Mouse (Mus musculus) hindbrain, embryonic 14.5 days (tissue): ENCODE measurements around the gene Anks6. TPM values are rescaled to one million over a fixed set of nuclear protein-coding genes. Genes with fewer than 3 reads are reported as not detected.

Source experiments
- ATAC-seq: fragments of 200-750 bp; cut with Nextera tagmentation; 2 replicates; pipeline ENCODE4 v1.8.0; 2017; ENCODE audit warnings: moderate number of reproducible peaks, mild to moderate bottlenecking, moderate TSS enrichment, moderate library complexity; ENCODE audit not compliant: low FRiP score
- DNase-seq: peaks from one replicate; pipeline ENCODE4 v3.0.0-alpha.2; 2015; ENCODE audit warnings: low spot score
- H3K27ac ChIP-seq: fragments of 300-500 bp; sonication (generic); 2 replicates; pipeline ENCODE4 v1.5.1; 2014; ENCODE audit warnings: mild to moderate bottlenecking, moderate library complexity
- H3K27me3 ChIP-seq: fragments of 300-500 bp; sonication (generic); 2 replicates; pipeline ENCODE4 v1.6.1; 2014; ENCODE audit warnings: mild to moderate bottlenecking, low read length, mixed read lengths; ENCODE audit not compliant: control insufficient read depth, insufficient read depth
- H3K36me3 ChIP-seq: fragments of 300-500 bp; sonication (generic); replicated peaks from 2 replicates; pipeline ENCODE4 v1.6.1; 2014; ENCODE audit not compliant: control insufficient read depth, insufficient read depth
- H3K4me1 ChIP-seq: fragments of 300-500 bp; sonication (generic); replicated peaks from 2 replicates; pipeline ENCODE4 v1.6.1; 2014; ENCODE audit warnings: antibody characterized with exemption, low read length, mixed read lengths; ENCODE audit not compliant: control insufficient read depth, insufficient read depth
- H3K4me2 ChIP-seq: fragments of 300-500 bp; sonication (generic); replicated peaks from 2 replicates; pipeline ENCODE4 v1.6.1; 2014; ENCODE audit warnings: mild to moderate bottlenecking, moderate library complexity
- H3K4me3 ChIP-seq: fragments of 300-500 bp; sonication (generic); replicated peaks from 2 replicates; pipeline ENCODE4 v1.5.1; 2014; ENCODE audit warnings: mild to moderate bottlenecking, low read length
- H3K9ac ChIP-seq: fragments of 300-500 bp; sonication (generic); 2 replicates; pipeline ENCODE4 v1.6.1; 2014
- H3K9me3 ChIP-seq: fragments of 300-500 bp; sonication (generic); 2 replicates; pipeline ENCODE4 v1.6.1; 2016; ENCODE audit warnings: low read length; ENCODE audit not compliant: control insufficient read depth
- WGBS: fragments of 180-500 bp; shearing (Covaris S2); extraction: QIAGEN DNeasy Blood & Tissue Kit; methylation state at CpG from one replicate; pipeline ENCODE4 v1.1.7; 2014; 5-methylcytosine and 5-hydroxymethylcytosine counted together
- polyA plus RNA-seq: library from polyadenylated mRNA; unstranded; fragments of >200 nt; fragmentation: Nextera tagmentation; extraction: Ambion mirVana; gene quantifications from 2 replicates; pipeline ENCODE4 v1.2.1, GENCODE M21; 2014

The Anks6 gene
- polyA plus RNA-seq, 1 experiment from 2014 or later: 4.8 TPM

GRCm38 (mm10) chr4:47032171-47032570, 25.1 kb downstream of the Anks6 start:
- Histone ChIP-seq H3K4me3 (no peak overlapping the region), H3K27me3 (no peaks in the 10 kb centered on the region), H3K27ac (no peak overlapping the region), H3K4me2 (no peak overlapping the region), H3K9ac (no peak overlapping the region), H3K4me1 (peaks cover 8% of the 10 kb centered on the region; the same call in 1 of the 2 replicates), H3K36me3 (peaks cover 13% of the 10 kb centered on the region; the same call in 1 of the 2 replicates), H3K9me3 (no peaks in the 10 kb centered on the region)
- no peak for ATAC-seq
- 93% methylated on average over 8 of the region's 8 CpGs for WGBS
- DNase-seq: no peak

- DNase-seq: no peak
- ATAC-seq: no peak
- no peaks in the 10 kb centered on the region for H3K4me1 ChIP-seq
- 80% methylated on average over 5 of the region's 5 CpGs for WGBS
- no peaks in the 10 kb centered on the region for H3K9me3 ChIP-seq
- no peak overlapping the region for H3K27ac ChIP-seq
- no peak overlapping the region for H3K4me2 ChIP-seq
- H3K9ac ChIP-seq: no peak overlapping the region
- peaks cover 34% of the 10 kb centered on the region; the same call in 1 of the 2 replicates for H3K36me3 ChIP-seq
- no peaks in the 10 kb centered on the region for H3K27me3 ChIP-seq
- H3K4me3 ChIP-seq: no peak overlapping the region
These were observed 28.4 kb downstream of the Anks6 start for GRCm38 (mm10) chr4:47028791-47029190.

- Histone ChIP-seq H3K4me1 (no peaks in the 10 kb centered on the region), H3K4me2 (no peak overlapping the region), H3K4me3 (no peak overlapping the region), H3K9ac (no peak overlapping the region; the same call in 1 of the 2 replicates), H3K27me3 (no peaks in the 10 kb centered on the region), H3K27ac (no peak overlapping the region), H3K36me3 (peaks cover 27% of the 10 kb centered on the region), H3K9me3 (no peaks in the 10 kb centered on the region)
- DNase-seq: no peak
- WGBS: 71% methylated on average over 6 of the region's 6 CpGs
- no peak for ATAC-seq
These were observed 33.3 kb downstream of the Anks6 start for GRCm38 (mm10) chr4:47023949-47024348.

- Histone ChIP-seq H3K27me3 (no peaks in the 10 kb centered on the region), H3K9me3 (no peaks in the 10 kb centered on the region), H3K4me2 (no peak overlapping the region), H3K27ac (no peak overlapping the region), H3K4me1 (no peaks in the 10 kb centered on the region), H3K36me3 (peaks cover 29% of the 10 kb centered on the region), H3K4me3 (no peak overlapping the region), H3K9ac (no peak overlapping the region)
- 80% methylated on average over 10 of the region's 10 CpGs for WGBS
- ATAC-seq (no peak), DNase-seq (no peak)
These were observed 34.2 kb downstream of the Anks6 start for GRCm38 (mm10) chr4:47022804-47023603.

GRCm38 (mm10) chr4:47020563-47020962, 36.7 kb downstream of the Anks6 start:
- DNase-seq (no peak), ATAC-seq (no peak)
- 9% methylated on average over 5 of the region's 5 CpGs for WGBS
- Histone ChIP-seq H3K4me3 (no peak overlapping the region), H3K9me3 (no peaks in the 10 kb centered on the region), H3K36me3 (peaks cover 35% of the 10 kb centered on the region), H3K9ac (no peak overlapping the region), H3K27me3 (no peaks in the 10 kb centered on the region), H3K27ac (no peak overlapping the region), H3K4me2 (no peak overlapping the region), H3K4me1 (no peaks in the 10 kb centered on the region)

GRCm38 (mm10) chr4:47015156-47015555, 42.1 kb downstream of the Anks6 start:
- Histone ChIP-seq H3K9ac (no peak overlapping the region), H3K9me3 (no peaks in the 10 kb centered on the region), H3K4me2 (no peak overlapping the region), H3K27me3 (no peaks in the 10 kb centered on the region), H3K4me3 (no peak overlapping the region), H3K36me3 (peaks cover 22% of the 10 kb centered on the region), H3K4me1 (peaks cover 14% of the 10 kb centered on the region), H3K27ac (no peak overlapping the region)
- 80% methylated on average over 3 of the region's 3 CpGs for WGBS
- no peak for ATAC-seq
- DNase-seq: no peak

- no peak overlapping the region for H3K4me3 ChIP-seq
- WGBS: 48% methylated on average over 10 of the region's 10 CpGs
- H3K36me3 ChIP-seq: peaks cover 18% of the 10 kb centered on the region
- H3K9me3 ChIP-seq: no peaks in the 10 kb centered on the region
- H3K27ac ChIP-seq: no peak overlapping the region
- ATAC-seq (no peak), DNase-seq (no peak)
- H3K4me2 ChIP-seq: no peak overlapping the region
- no peak overlapping the region for H3K9ac ChIP-seq
- H3K4me1 ChIP-seq: peaks cover 14% of the 10 kb centered on the region
- H3K27me3 ChIP-seq: no peaks in the 10 kb centered on the region
These were observed 44.8 kb downstream of the Anks6 start for GRCm38 (mm10) chr4:47012476-47012875.

- WGBS: 62% methylated on average over 12 of the region's 12 CpGs
- Histone ChIP-seq H3K27ac (0 out of 2 replicates have a peak overlapping the region, but pooled peaks have one; percentile 16), H3K9ac (peak overlapping the region; percentile 9; the same call in 1 of the 2 replicates), H3K4me3 (no peak overlapping the region), H3K9me3 (no peaks in the 10 kb centered on the region), H3K27me3 (no peaks in the 10 kb centered on the region), H3K36me3 (0 out of 2 replicates have a peak, but pooled peaks cover 1% of the 10 kb centered on the region), H3K4me1 (peaks cover 14% of the 10 kb centered on the region), H3K4me2 (no peak overlapping the region; the same call in 1 of the 2 replicates)
- DNase-seq: peak; percentile 53
- no peak; the same call in 1 of the 2 replicates for ATAC-seq
These were observed 46.6 kb downstream of the Anks6 start for GRCm38 (mm10) chr4:47010400-47011231.
